Mouse (Mus musculus): ENCODE measurements around the gene Cnot1.

Cnot1 gene

GRCm38 (mm10) chr8:95688073-95688672 is 119.1 kb downstream of the Cnot1 start:
- DNase-seq (ENCODE audit: low read depth, low spot score): no peak

GRCm38 (mm10) chr8:95678024-95678611 is 129.1 kb downstream of the Cnot1 start:
- no peak for DNase-seq (ENCODE audit: low read depth, low spot score)

- no peak for DNase-seq (ENCODE audit: low read depth, low spot score)
These were observed 129.7 kb downstream of the Cnot1 start for GRCm38 (mm10) chr8:95677591-95678023.

GRCm38 (mm10) chr8:95676631-95677030 is 130.6 kb downstream of the Cnot1 start, which contains the start of gene Ndrg4:
Ndrg4 (plus strand) TSS chr8:95676980.
- DNase-seq (ENCODE audit: low read depth, low spot score): no peak

- DNase-seq (ENCODE audit: low read depth, low spot score): no peak
These were observed 134.5 kb downstream of the Cnot1 start for GRCm38 (mm10) chr8:95672811-95673210.

DNA sequence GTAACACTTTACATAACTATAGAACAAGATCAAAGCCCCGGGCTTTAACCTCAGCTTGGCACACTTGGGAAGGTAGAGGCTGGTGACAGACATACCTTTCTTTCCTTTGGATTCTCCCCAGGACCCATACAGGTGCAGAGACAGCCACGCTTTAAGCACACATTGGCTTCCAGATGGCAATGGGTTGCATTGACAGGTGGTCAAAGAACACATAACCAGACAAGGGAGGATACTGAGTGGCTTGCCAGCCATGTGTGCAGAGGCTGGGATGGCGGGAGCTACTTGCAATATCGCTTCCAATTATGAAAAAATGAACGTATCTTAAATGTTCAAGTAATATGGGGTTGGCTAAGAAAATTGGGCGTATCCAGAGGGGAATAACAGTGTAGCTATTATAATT is 135.4 kb downstream of the Cnot1 start:
- DNase-seq (ENCODE audit: low read depth, low spot score): no peak

GRCm38 (mm10) chr8:95669967-95670366 is 137.3 kb downstream of the Cnot1 start:
- no peak for DNase-seq (ENCODE audit: low read depth, low spot score)

All from retina, postnatal 7 days (tissue).